Mouse (Mus musculus): ENCODE data around the gene Agrn.

Agrn gene

GRCm38 (mm10) chr4:156215649-156216048, 18.4 kb upstream of the Agrn start, which contains the start of gene Perm1:
Gene Perm1, plus strand, starts transcription at chr4:156215868.
- DNase-seq (ENCODE audit: low read depth, low spot score), result peak; percentile 19
- no peaks in the 10 kb centered on the region for H3K27me3 ChIP-seq (ENCODE audit: control insufficient read depth, insufficient read depth, low read length, poor library complexity, severe bottlenecking)
- no peaks in the 10 kb centered on the region for H3K36me3 ChIP-seq (ENCODE audit: control insufficient read depth, insufficient read depth, low read length, poor library complexity, severe bottlenecking)

- DNase-seq (ENCODE audit: low read depth, low spot score), result no peak
- Histone ChIP-seq H3K27me3 (ENCODE audit: control insufficient read depth, insufficient read depth, low read length, poor library complexity, severe bottlenecking) (no peaks in the 10 kb centered on the region), H3K36me3 (ENCODE audit: control insufficient read depth, insufficient read depth, low read length, poor library complexity, severe bottlenecking) (no peaks in the 10 kb centered on the region)
Measured at GRCm38 (mm10) chr4:156213134-156213533, 15.8 kb upstream of the Agrn start.

- no peak for DNase-seq (ENCODE audit: low read depth, low spot score)
- H3K27me3 ChIP-seq (ENCODE audit: control insufficient read depth, insufficient read depth, low read length, poor library complexity, severe bottlenecking), result no peaks in the 10 kb centered on the region
Measured at GRCm38 (mm10) chr4:156209963-156210635, 12.8 kb upstream of the Agrn start.

GRCm38 (mm10) chr4:156208872-156209271, 11.6 kb upstream of the Agrn start:
- DNase-seq (ENCODE audit: low read depth, low spot score), result no peak
- no peaks in the 10 kb centered on the region for H3K27me3 ChIP-seq (ENCODE audit: control insufficient read depth, insufficient read depth, low read length, poor library complexity, severe bottlenecking)
- H3K36me3 ChIP-seq (ENCODE audit: control insufficient read depth, insufficient read depth, low read length, poor library complexity, severe bottlenecking), result no peaks in the 10 kb centered on the region

More at GRCm38 (mm10) chr4:156209963-156210635, 12.8 kb upstream of the Agrn start:
- H3K36me3 ChIP-seq (ENCODE audit: control insufficient read depth, insufficient read depth, low read length, poor library complexity, severe bottlenecking), result no peaks in the 10 kb centered on the region

- peak; percentile 32 for DNase-seq (ENCODE audit: low read depth, low spot score)
- Histone ChIP-seq H3K27me3 (ENCODE audit: control insufficient read depth, insufficient read depth, low read length, poor library complexity, severe bottlenecking) (no peaks in the 10 kb centered on the region), H3K36me3 (ENCODE audit: control insufficient read depth, insufficient read depth, low read length, poor library complexity, severe bottlenecking) (no peaks in the 10 kb centered on the region)
Measured at GRCm38 (mm10) chr4:156203413-156204131, 6.3 kb upstream of the Agrn start.

- Histone ChIP-seq H3K36me3 (ENCODE audit: control insufficient read depth, insufficient read depth, low read length, poor library complexity, severe bottlenecking) (no peaks in the 10 kb centered on the region), H3K27me3 (ENCODE audit: control insufficient read depth, insufficient read depth, low read length, poor library complexity, severe bottlenecking) (no peaks in the 10 kb centered on the region)
- peak; percentile 85 for DNase-seq (ENCODE audit: low read depth, low spot score)
Measured at GRCm38 (mm10) chr4:156203001-156203412, 5.7 kb upstream of the Agrn start, which contains the start of gene AW011738. Gene AW011738, plus strand, starts transcription at chr4:156203304.

- H3K27me3 ChIP-seq (ENCODE audit: control insufficient read depth, insufficient read depth, low read length, poor library complexity, severe bottlenecking), result no peaks in the 10 kb centered on the region
- no peaks in the 10 kb centered on the region for H3K36me3 ChIP-seq (ENCODE audit: control insufficient read depth, insufficient read depth, low read length, poor library complexity, severe bottlenecking)
- DNase-seq (ENCODE audit: low read depth, low spot score), result no peak
Measured at GRCm38 (mm10) chr4:156202462-156202893, 5.2 kb upstream of the Agrn start.

GRCm38 (mm10) chr4:156200623-156201475, 3.6 kb upstream of the Agrn start, which contains the start of gene Isg15:
Gene Isg15, minus strand, starts transcription at chr4:156200818.
- H3K27me3 ChIP-seq (ENCODE audit: control insufficient read depth, insufficient read depth, low read length, poor library complexity, severe bottlenecking), result no peaks in the 10 kb centered on the region; the same call in 1 of the 2 replicates
- no peaks in the 10 kb centered on the region for H3K36me3 ChIP-seq (ENCODE audit: control insufficient read depth, insufficient read depth, low read length, poor library complexity, severe bottlenecking)
- peak; percentile 64 for DNase-seq (ENCODE audit: low read depth, low spot score)

- peak; percentile 80 for DNase-seq (ENCODE audit: low read depth, low spot score)
- H3K27me3 ChIP-seq (ENCODE audit: control insufficient read depth, insufficient read depth, low read length, poor library complexity, severe bottlenecking), result no peaks in the 10 kb centered on the region; the same call in 1 of the 2 replicates
- H3K36me3 ChIP-seq (ENCODE audit: control insufficient read depth, insufficient read depth, low read length, poor library complexity, severe bottlenecking), result no peaks in the 10 kb centered on the region
Measured at GRCm38 (mm10) chr4:156197829-156198205, 529 bp upstream of the Agrn start.

GRCm38 (mm10) chr4:156195927-156196870, 1.1 kb downstream of the Agrn start:
- Histone ChIP-seq H3K36me3 (ENCODE audit: control insufficient read depth, insufficient read depth, low read length, poor library complexity, severe bottlenecking) (no peaks in the 10 kb centered on the region), H3K27me3 (ENCODE audit: control insufficient read depth, insufficient read depth, low read length, poor library complexity, severe bottlenecking) (no peaks in the 10 kb centered on the region; the same call in 1 of the 2 replicates)
- peak; percentile 29 for DNase-seq (ENCODE audit: low read depth, low spot score)

GRCm38 (mm10) chr4:156194346-156194745, 2.9 kb downstream of the Agrn start:
- no peaks in the 10 kb centered on the region; the same call in 1 of the 2 replicates for H3K27me3 ChIP-seq (ENCODE audit: control insufficient read depth, insufficient read depth, low read length, poor library complexity, severe bottlenecking)
- no peaks in the 10 kb centered on the region for H3K36me3 ChIP-seq (ENCODE audit: control insufficient read depth, insufficient read depth, low read length, poor library complexity, severe bottlenecking)
- no peak for DNase-seq (ENCODE audit: low read depth, low spot score)

- Histone ChIP-seq H3K36me3 (ENCODE audit: control insufficient read depth, insufficient read depth, low read length, poor library complexity, severe bottlenecking) (no peaks in the 10 kb centered on the region), H3K27me3 (ENCODE audit: control insufficient read depth, insufficient read depth, low read length, poor library complexity, severe bottlenecking) (no peaks in the 10 kb centered on the region; the same call in 1 of the 2 replicates)
- no peak for DNase-seq (ENCODE audit: low read depth, low spot score)
Measured at GRCm38 (mm10) chr4:156193906-156194305, 3.4 kb downstream of the Agrn start.

GRCm38 (mm10) chr4:156193200-156193590, 4.1 kb downstream of the Agrn start:
- no peaks in the 10 kb centered on the region; the same call in none of the 2 replicates for H3K27me3 ChIP-seq (ENCODE audit: control insufficient read depth, insufficient read depth, low read length, poor library complexity, severe bottlenecking)
- H3K36me3 ChIP-seq (ENCODE audit: control insufficient read depth, insufficient read depth, low read length, poor library complexity, severe bottlenecking), result no peaks in the 10 kb centered on the region
- no peak for DNase-seq (ENCODE audit: low read depth, low spot score)

Data from splenic B cell, adult 2 months (primary cell).